Mouse (Mus musculus) liver, postnatal 0 days (tissue): ENCODE data around the gene Cacnb4. TPM values are rescaled to one million over a fixed set of nuclear protein-coding genes. Genes with fewer than 3 reads are reported as not detected.
A peak's percentile ranks its signal among the peaks of the same experiment; 100 is the strongest.

Experiments
- ATAC-seq: fragments of 200-750 bp; cut with Nextera tagmentation; 2 replicates; pipeline ENCODE4 v1.8.0; 2017; ENCODE audit warnings: mild to moderate bottlenecking, moderate library complexity
- DNase-seq: peaks from one replicate; pipeline ENCODE4 v3.0.0-alpha.2; 2016
- H3K27ac ChIP-seq: fragments of 300-500 bp; sonication (generic); 2 replicates; pipeline ENCODE4 v1.5.1; 2014; ENCODE audit warnings: antibody characterized with exemption, moderate library complexity, mild to moderate bottlenecking, low read depth
- H3K27me3 ChIP-seq: fragments of 300-500 bp; sonication (generic); 2 replicates; pipeline ENCODE4 v1.6.1; 2014; ENCODE audit warnings: low read length, control low read depth, mixed read lengths; ENCODE audit not compliant: insufficient read depth
- H3K36me3 ChIP-seq: fragments of 300-500 bp; sonication (generic); replicated peaks from 2 replicates; pipeline ENCODE4 v1.6.1; 2014; ENCODE audit warnings: mild to moderate bottlenecking, control low read depth, low read length, moderate library complexity, mixed read lengths; ENCODE audit not compliant: insufficient read depth
- H3K4me1 ChIP-seq: fragments of 300-500 bp; sonication (generic); 2 replicates; pipeline ENCODE4 v1.6.1; 2014; ENCODE audit warnings: antibody characterized with exemption, mild to moderate bottlenecking, control low read depth; ENCODE audit not compliant: insufficient read depth
- H3K4me2 ChIP-seq: fragments of 300-500 bp; sonication (generic); 2 replicates; pipeline ENCODE4 v1.6.1; 2014; ENCODE audit warnings: low read depth, mild to moderate bottlenecking, low read length, moderate library complexity, mixed read lengths
- H3K4me3 ChIP-seq: fragments of 300-500 bp; sonication (generic); 2 replicates; pipeline ENCODE4 v1.5.1; 2014; ENCODE audit warnings: low read depth, low read length
- H3K9ac ChIP-seq: fragments of 300-500 bp; sonication (generic); replicated peaks from 2 replicates; pipeline ENCODE4 v1.6.1; 2014; ENCODE audit warnings: mild to moderate bottlenecking, moderate library complexity
- H3K9me3 ChIP-seq: fragments of 300-500 bp; sonication (generic); 2 replicates; pipeline ENCODE4 v1.6.1; 2016; ENCODE audit warnings: mild to moderate bottlenecking, control low read depth, low read length, mixed read lengths
- CTCF ChIP-seq: sonication (generic); IDR thresholded peaks from 2 replicates; pipeline ENCODE4 v1.5.1; 2016; ENCODE audit warnings: antibody characterized with exemption, low read depth
- EP300 ChIP-seq: IDR thresholded peaks from 2 replicates; pipeline ENCODE4 v1.6.1; 2016; ENCODE audit warnings: antibody characterized with exemption, low read depth, mild to moderate bottlenecking
- WGBS: fragments of 180-500 bp; shearing (Covaris S2); extraction: QIAGEN DNeasy Blood & Tissue Kit; methylation state at CpG from one replicate; pipeline ENCODE4 v1.1.7; 2014; ENCODE audit not compliant: insufficient replicate concordance; 5-methylcytosine and 5-hydroxymethylcytosine counted together
- polyA plus RNA-seq: library from polyadenylated mRNA; unstranded; fragments of >200 nt; fragmentation: Nextera tagmentation; extraction: Ambion mirVana; gene quantifications from 2 replicates; pipeline ENCODE4 v1.2.1, GENCODE M21; 2015

Cacnb4 gene
- polyA plus RNA-seq, 1 experiment from 2014 or later = 0.27 TPM

GRCm38 (mm10) chr2:52638857-52639529, 37.6 kb downstream of the Cacnb4 start:
- WGBS = 70% methylated on average over 6 of the region's 6 CpGs
- no peak overlapping the region for H3K4me3 ChIP-seq
- TF ChIP-seq CTCF (no peak), EP300 (no peak)
- H3K36me3 ChIP-seq = no peaks in the 10 kb centered on the region
- ATAC-seq (no peak), DNase-seq (no peak)
- H3K27ac ChIP-seq = no peak overlapping the region
- H3K4me1 ChIP-seq = no peaks in the 10 kb centered on the region
- no peaks in the 10 kb centered on the region for H3K9me3 ChIP-seq
- no peak overlapping the region for H3K4me2 ChIP-seq
- H3K27me3 ChIP-seq = no peaks in the 10 kb centered on the region
- no peak overlapping the region for H3K9ac ChIP-seq

- H3K9ac ChIP-seq = no peak overlapping the region
- 34% methylated on average over 4 of the region's 4 CpGs for WGBS
- H3K4me1 ChIP-seq = no peaks in the 10 kb centered on the region
- H3K27me3 ChIP-seq = no peaks in the 10 kb centered on the region
- no peak overlapping the region for H3K27ac ChIP-seq
- ATAC-seq = no peak
- H3K9me3 ChIP-seq = no peaks in the 10 kb centered on the region
- no peak overlapping the region for H3K4me3 ChIP-seq
- no peak for DNase-seq
- TF ChIP-seq EP300 (no peak), CTCF (no peak)
- H3K4me2 ChIP-seq = no peak overlapping the region
- no peaks in the 10 kb centered on the region for H3K36me3 ChIP-seq
Observed at GRCm38 (mm10) chr2:52638226-52638625, 38.4 kb downstream of the Cacnb4 start.

GRCm38 (mm10) chr2:52636051-52636450, 40.6 kb downstream of the Cacnb4 start:
- ATAC-seq (no peak), DNase-seq (no peak)
- no peak overlapping the region for H3K27ac ChIP-seq
- H3K36me3 ChIP-seq = no peaks in the 10 kb centered on the region
- no peak overlapping the region for H3K4me2 ChIP-seq
- no peak overlapping the region for H3K4me3 ChIP-seq
- no peaks in the 10 kb centered on the region for H3K9me3 ChIP-seq
- 59% methylated on average over 5 of the region's 5 CpGs for WGBS
- H3K4me1 ChIP-seq = no peaks in the 10 kb centered on the region
- no peak overlapping the region for H3K9ac ChIP-seq
- TF ChIP-seq EP300 (no peak), CTCF (no peak)
- H3K27me3 ChIP-seq = no peaks in the 10 kb centered on the region

- ATAC-seq = no peak
- WGBS = 60% methylated on average over 4 of the region's 4 CpGs
- TF ChIP-seq CTCF (no peak), EP300 (no peak)
- Histone ChIP-seq H3K27ac (no peak overlapping the region), H3K4me1 (no peaks in the 10 kb centered on the region), H3K36me3 (no peaks in the 10 kb centered on the region), H3K4me3 (no peak overlapping the region), H3K9me3 (no peaks in the 10 kb centered on the region), H3K27me3 (no peaks in the 10 kb centered on the region), H3K9ac (no peak overlapping the region), H3K4me2 (no peak overlapping the region)
- DNase-seq = no peak
Observed at GRCm38 (mm10) chr2:52635358-52635757, 41.3 kb downstream of the Cacnb4 start.

- TF ChIP-seq EP300 (no peak), CTCF (peak; percentile 73)
- Histone ChIP-seq H3K4me3 (no peak overlapping the region), H3K27ac (no peak overlapping the region), H3K4me1 (no peaks in the 10 kb centered on the region), H3K36me3 (no peaks in the 10 kb centered on the region), H3K4me2 (no peak overlapping the region), H3K9ac (no peak overlapping the region), H3K27me3 (no peaks in the 10 kb centered on the region), H3K9me3 (no peaks in the 10 kb centered on the region)
- DNase-seq (peak; percentile 71), ATAC-seq (no peak)
- 9% methylated on average over 7 of the region's 7 CpGs for WGBS
Observed at GRCm38 (mm10) chr2:52632880-52633279, 43.8 kb downstream of the Cacnb4 start.

- TF ChIP-seq EP300 (no peak), CTCF (no peak)
- H3K9ac ChIP-seq = no peak overlapping the region
- no peak for DNase-seq
- no peak overlapping the region for H3K4me3 ChIP-seq
- H3K4me1 ChIP-seq = no peaks in the 10 kb centered on the region
- 51% methylated on average over 4 of the region's 4 CpGs for WGBS
- H3K27me3 ChIP-seq = no peaks in the 10 kb centered on the region
- H3K36me3 ChIP-seq = no peaks in the 10 kb centered on the region
- no peak overlapping the region for H3K4me2 ChIP-seq
- H3K27ac ChIP-seq = no peak overlapping the region
- no peaks in the 10 kb centered on the region for H3K9me3 ChIP-seq
- no peak for ATAC-seq
Observed at GRCm38 (mm10) chr2:52628186-52628585, 48.4 kb downstream of the Cacnb4 start.

GRCm38 (mm10) chr2:52626266-52626665, 50.4 kb downstream of the Cacnb4 start:
- no peak overlapping the region for H3K4me2 ChIP-seq
- no peaks in the 10 kb centered on the region for H3K4me1 ChIP-seq
- no peak overlapping the region for H3K4me3 ChIP-seq
- H3K9me3 ChIP-seq = no peaks in the 10 kb centered on the region
- no peak overlapping the region for H3K27ac ChIP-seq
- H3K9ac ChIP-seq = no peak overlapping the region
- WGBS = 78% methylated on average over 3 of the region's 3 CpGs
- no peak for DNase-seq
- H3K27me3 ChIP-seq = no peaks in the 10 kb centered on the region
- ATAC-seq = no peak
- no peaks in the 10 kb centered on the region for H3K36me3 ChIP-seq
- TF ChIP-seq EP300 (no peak), CTCF (no peak)
